Mouse (Mus musculus): ENCODE data around the gene Magi1.

Gene Magi1

GRCm38 (mm10) chr6:94283318-94284061 lies at the start of gene Magi1:
Gene Magi1 (minus strand): TSS chr6:94283917.
- in situ Hi-C loops (cut with MboI) = no loop called here

- in situ Hi-C loops (cut with MboI) = no loop called here
These were observed 43.4 kb upstream of the Magi1 start for GRCm38 (mm10) chr6:94327143-94327542.

- in situ Hi-C loops (cut with MboI) = no loop called here
These were observed 33.2 kb upstream of the Magi1 start for GRCm38 (mm10) chr6:94316886-94317285.

GRCm38 (mm10) chr6:94312285-94312684 lies 28.6 kb upstream of the Magi1 start:
- in situ Hi-C loops (cut with MboI) = no loop called here

GRCm38 (mm10) chr6:94308498-94308897 lies 24.8 kb upstream of the Magi1 start:
- in situ Hi-C loops (cut with MboI) = no loop called here

- in situ Hi-C loops (cut with MboI) = no loop called here
These were observed 19.8 kb upstream of the Magi1 start for GRCm38 (mm10) chr6:94303512-94303911.

GRCm38 (mm10) chr6:94301804-94302203 lies 18.1 kb upstream of the Magi1 start:
- in situ Hi-C loops (cut with MboI) = no loop called here

GRCm38 (mm10) chr6:94300562-94300961 lies 16.8 kb upstream of the Magi1 start:
- in situ Hi-C loops (cut with MboI) = no loop called here

GRCm38 (mm10) chr6:94287387-94287786 lies 3.7 kb upstream of the Magi1 start:
- in situ Hi-C loops (cut with MboI) = no loop called here

- in situ Hi-C loops (cut with MboI) = no loop called here
These were observed 2.8 kb upstream of the Magi1 start for GRCm38 (mm10) chr6:94286555-94286954.

GRCm38 (mm10) chr6:94284089-94284825 lies 540 bp upstream of the Magi1 start:
- in situ Hi-C loops (cut with MboI) = no loop called here

- in situ Hi-C loops (cut with MboI) = no loop called here
These were observed 1.1 kb downstream of the Magi1 start for GRCm38 (mm10) chr6:94282301-94283241.

- in situ Hi-C loops (cut with MboI) = no loop called here
These were observed 2.0 kb downstream of the Magi1 start for GRCm38 (mm10) chr6:94281606-94282280.

GRCm38 (mm10) chr6:94273941-94274340 lies 9.8 kb downstream of the Magi1 start:
- in situ Hi-C loops (cut with MboI) = no loop called here

- in situ Hi-C loops (cut with MboI) = no loop called here
These were observed 13.7 kb downstream of the Magi1 start for GRCm38 (mm10) chr6:94270001-94270400.

- in situ Hi-C loops (cut with MboI) = no loop called here
These were observed 14.5 kb downstream of the Magi1 start for GRCm38 (mm10) chr6:94269174-94269573.

- in situ Hi-C loops (cut with MboI) = no loop called here
These were observed 18.3 kb downstream of the Magi1 start for GRCm38 (mm10) chr6:94265244-94265935.

GRCm38 (mm10) chr6:94264183-94264941 lies 19.4 kb downstream of the Magi1 start:
- in situ Hi-C loops (cut with MboI) = no loop called here

GRCm38 (mm10) chr6:94260831-94261230 lies 22.9 kb downstream of the Magi1 start:
- in situ Hi-C loops (cut with MboI) = no loop called here

GRCm38 (mm10) chr6:94259981-94260380 lies 23.7 kb downstream of the Magi1 start:
- in situ Hi-C loops (cut with MboI) = no loop called here
